Mouse (Mus musculus): Measurements from ENCODE around the gene Rabif.
"Not testable (repeated sequence)": the region's sequence is repeated elsewhere in the genome, so short reads cannot be mapped to it uniquely, and the experiment has no call there.

The Rabif gene

GRCm38 (mm10) chr1:134513312-134513860 is 18.9 kb downstream of the Rabif start:
- no peak for DNase-seq

DNA sequence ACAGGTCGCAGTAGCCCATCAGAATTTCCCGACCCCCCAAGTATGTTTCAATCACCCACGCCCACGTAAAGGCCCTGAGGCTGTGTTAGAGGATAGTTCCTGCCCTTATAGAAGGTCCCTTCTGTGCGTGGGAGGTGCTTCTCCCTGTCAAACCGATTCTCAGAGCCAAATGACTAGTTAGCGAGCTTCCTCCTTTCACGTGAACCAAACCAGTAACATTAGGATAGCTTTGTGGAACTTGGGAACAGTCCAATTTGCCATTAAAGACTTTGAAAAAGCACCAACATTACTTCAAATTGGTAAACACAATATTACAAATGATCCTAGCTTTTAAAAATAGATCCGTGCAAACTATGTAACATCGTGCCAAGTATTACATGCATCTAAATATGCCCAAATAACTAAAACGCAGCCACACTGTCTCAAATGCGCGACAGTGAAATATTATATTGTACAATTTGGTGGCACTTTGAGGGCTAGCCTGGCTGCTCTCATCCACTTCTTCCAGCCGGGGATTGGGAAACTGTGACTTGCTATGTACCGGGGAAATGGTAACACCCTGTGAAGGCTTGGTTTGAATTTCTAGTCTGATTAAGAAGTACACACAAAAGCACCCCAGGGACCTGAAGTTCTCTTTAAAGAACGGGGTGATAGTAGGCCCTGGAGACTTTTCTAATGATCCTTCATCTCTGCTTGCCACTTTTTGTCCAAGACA is 19.6 kb downstream of the Rabif start:
- DNase-seq, result no peak

- no peak for DNase-seq
Measured at GRCm38 (mm10) chr1:134515891-134516290, 21.4 kb downstream of the Rabif start.

GRCm38 (mm10) chr1:134516491-134517198 is 22.2 kb downstream of the Rabif start:
- no peak for DNase-seq

GRCm38 (mm10) chr1:134517841-134518240 is 23.4 kb downstream of the Rabif start:
- not testable (repeated sequence) for DNase-seq

DNA sequence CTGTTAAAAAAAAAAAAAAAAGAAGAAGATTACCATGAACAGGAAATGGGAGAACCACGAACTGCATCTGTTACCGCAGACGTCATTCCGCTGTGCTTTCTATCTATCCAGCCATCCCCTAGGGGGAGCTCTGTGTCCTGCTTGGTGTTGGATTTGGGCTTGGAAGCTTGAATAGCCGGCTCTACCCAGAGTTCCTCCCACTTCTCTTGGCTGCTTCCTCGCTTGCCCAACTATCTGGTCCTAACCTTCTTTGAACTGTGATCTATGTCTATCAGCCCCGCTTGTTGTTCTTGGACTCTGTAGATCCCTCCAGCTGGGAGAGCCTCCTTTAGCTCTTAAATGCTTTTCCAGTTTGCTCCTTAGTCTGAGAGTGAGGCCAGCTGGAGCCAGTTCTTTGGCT is 24.2 kb downstream of the Rabif start:
- peak; percentile 76 for DNase-seq

DNA sequence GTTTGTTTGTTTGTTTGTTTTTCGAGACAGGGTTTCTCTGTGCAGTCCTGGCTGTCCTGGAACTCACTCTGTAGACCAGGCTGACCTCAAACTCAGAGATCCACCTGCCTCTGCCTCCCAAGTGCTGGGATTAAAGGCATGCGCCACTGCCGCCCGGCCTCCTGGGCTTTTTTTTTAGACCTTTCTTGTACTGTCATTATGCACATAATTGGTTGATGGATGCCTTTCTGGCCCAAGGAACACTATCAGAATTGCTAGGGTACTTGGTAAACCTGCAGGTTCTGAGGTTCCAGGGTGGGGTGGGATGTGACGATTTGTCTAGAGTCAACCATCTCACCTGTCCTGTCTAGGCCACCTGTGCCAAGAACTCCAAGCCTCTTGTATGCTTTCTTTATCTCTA is 24.8 kb downstream of the Rabif start:
- not testable (repeated sequence) for DNase-seq

GRCm38 (mm10) chr1:134520001-134520721 is 25.7 kb downstream of the Rabif start:
- no peak for DNase-seq

DNA sequence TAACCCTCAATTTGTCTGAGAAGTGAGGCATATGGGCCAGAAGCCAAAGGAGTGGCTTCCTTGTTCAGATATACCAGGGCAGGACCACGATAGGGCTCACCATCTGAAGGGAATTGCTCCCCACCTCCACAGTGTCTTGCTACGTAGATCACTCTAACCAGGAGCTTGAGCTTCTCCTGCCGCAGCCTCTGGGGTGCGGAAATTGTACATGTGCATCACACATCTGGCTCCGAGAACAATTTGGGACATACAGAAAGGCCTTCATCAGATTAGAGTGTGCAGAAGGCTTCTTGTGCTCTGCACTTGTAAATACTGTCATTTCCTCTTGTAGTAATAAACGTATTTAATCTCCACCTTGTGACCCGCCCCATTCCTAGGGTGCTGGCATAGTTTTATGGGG is 26.7 kb downstream of the Rabif start:
- no peak for DNase-seq

- DNase-seq, result no peak
Measured at GRCm38 (mm10) chr1:134522325-134522724, 27.9 kb downstream of the Rabif start.

DNA sequence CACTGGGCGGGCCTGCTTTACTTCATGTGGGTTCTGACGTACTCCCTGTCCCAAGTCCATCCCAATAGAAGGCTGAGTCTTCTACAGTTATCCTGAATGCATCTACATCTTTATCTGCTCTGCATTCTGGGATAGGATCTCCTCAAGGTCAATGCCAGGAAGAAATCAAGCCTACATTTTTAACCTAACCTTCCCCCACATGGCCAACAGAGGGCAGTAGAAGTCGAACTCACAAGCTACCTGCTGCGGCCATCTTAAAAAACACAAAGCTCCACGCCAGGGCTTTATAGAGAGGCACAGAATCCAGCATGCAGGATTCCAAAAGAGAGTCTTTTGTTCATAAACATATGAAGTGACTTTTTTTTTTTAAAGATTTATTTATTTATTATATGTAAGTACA is 30.0 kb downstream of the Rabif start:
- DNase-seq, result no peak

- DNase-seq, result no peak
Measured at GRCm38 (mm10) chr1:134525015-134525414, 30.6 kb downstream of the Rabif start.

DNA sequence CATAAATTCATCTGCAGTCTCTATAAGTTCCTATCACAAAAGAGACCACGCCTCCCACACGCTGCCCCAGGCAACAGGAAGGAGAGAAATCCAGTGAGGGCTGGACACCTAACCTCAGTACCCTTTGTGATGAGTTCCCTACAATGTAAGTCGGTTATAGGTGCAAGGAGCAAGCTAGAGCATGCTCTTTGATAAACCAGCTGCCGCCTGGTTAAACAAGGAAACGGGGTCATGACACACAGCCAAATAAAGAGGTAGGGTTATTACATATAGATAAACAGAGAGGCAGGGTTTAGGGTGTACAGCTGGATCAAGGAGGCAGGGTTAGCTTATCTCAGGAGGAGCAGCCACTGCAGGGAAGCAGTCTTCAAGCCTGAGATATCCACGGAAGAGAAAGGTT is 32.3 kb downstream of the Rabif start:
- DNase-seq, result no peak

GRCm38 (mm10) chr1:134530618-134531017 is 36.2 kb downstream of the Rabif start:
- no peak for DNase-seq

GRCm38 (mm10) chr1:134533710-134534109 is 39.3 kb downstream of the Rabif start:
- DNase-seq, result not testable (repeated sequence)

DNA sequence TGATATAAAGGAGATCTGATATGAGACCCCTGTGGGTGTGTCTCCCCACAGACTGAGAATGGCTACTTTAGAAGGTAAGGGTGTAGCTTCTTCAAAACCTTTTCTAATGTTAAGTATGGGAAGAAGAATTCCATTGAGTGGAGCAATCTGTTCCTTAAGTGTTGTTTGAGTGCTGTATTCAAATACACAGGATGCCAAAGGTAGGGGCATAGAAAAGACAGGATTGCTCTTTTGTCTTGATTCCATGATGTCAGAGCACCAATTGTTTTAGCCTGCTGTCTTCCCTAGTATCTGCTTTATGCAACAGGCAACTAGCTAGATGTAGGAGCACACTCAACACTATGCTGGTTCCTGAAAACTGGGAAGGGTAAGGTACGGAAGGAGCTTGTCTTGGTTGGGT is 40.6 kb downstream of the Rabif start:
- DNase-seq, result no peak

DNA sequence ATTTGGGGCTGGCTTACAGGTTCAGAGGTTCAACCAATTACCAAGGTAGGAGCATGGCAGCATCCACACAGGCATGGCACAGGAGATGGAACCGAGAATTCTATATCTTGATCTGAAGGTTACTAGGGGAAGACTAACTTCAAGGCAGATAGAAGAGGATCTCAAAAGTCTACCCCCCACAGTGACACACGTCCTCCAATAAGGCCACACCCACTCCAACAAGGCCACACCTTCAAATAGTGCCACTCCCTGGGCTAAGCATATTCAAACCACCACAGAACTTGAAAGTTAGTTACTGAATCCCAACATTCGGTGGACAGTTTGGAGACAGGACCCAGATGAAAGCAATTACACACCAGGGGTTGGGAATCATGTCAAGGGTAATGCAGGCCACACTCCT is 41.1 kb downstream of the Rabif start:
- no peak for DNase-seq

- no peak for DNase-seq
Measured at GRCm38 (mm10) chr1:134540610-134541009, 46.2 kb downstream of the Rabif start.

- DNase-seq, result no peak
Measured at GRCm38 (mm10) chr1:134548231-134548630, 53.8 kb downstream of the Rabif start.

GRCm38 (mm10) chr1:134549632-134550132 is 55.2 kb downstream of the Rabif start, which contains the start of gene Mgat4e:
Gene Mgat4e (minus strand): TSS chr1:134549682.
- no peak for DNase-seq

DNA sequence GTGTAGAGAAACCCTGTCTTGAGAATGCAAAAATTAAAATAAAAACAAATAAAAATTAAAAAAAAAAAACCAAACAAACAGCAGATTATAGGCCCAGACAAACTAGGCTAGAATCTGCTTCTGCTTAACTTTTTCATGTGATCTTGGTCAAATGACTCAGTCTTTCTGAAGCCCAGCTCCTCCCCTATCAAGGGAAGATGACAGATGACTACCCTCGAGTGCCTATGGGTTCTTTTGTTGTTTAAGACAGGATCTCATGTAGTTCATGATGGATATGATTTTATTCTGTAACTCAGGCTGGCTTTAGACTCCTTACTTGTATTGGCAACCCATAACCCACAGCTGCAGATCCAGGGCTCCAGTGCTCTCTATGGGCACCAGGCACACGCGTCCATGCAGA is 57.4 kb downstream of the Rabif start:
- no peak for DNase-seq

- DNase-seq, result no peak
Measured at GRCm38 (mm10) chr1:134552396-134552795, 57.9 kb downstream of the Rabif start.

GRCm38 (mm10) chr1:134555240-134555870 is 60.9 kb downstream of the Rabif start:
- DNase-seq, result peak; percentile 32
